Mouse (Mus musculus): ENCODE measurements around the gene Chrm3. TPM values are rescaled to one million over a fixed set of nuclear protein-coding genes. Genes with fewer than 3 reads are reported as not detected.
A peak's percentile ranks its signal among the peaks of the same experiment; 100 is the strongest.

Gene Chrm3
- polyA plus RNA-seq, 1 experiment from 2014 or later: 0.62 TPM

DNA sequence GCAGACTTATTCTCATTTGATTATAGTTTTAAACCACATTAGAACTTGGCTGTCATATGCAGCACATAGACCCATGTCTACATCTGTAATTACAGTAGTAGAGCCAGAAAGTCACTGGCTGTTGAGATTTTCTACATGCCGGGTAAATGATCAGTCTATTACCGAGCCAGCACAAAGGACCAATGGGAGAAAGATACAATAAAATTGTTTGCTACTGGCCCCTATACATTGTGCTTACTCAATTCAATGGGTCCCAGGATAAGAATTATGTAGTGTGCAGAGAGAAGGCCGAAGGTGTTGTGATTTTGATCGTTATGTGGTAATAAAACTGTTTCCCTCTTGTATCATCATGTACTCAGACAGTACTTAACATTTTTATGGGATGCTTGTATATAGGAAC lies 27.9 kb downstream of the Chrm3 start:
- Histone ChIP-seq H3K27me3 (ENCODE audit: insufficient read depth, low read length) (no peaks in the 10 kb centered on the region), H3K9ac (replicated peaks; ENCODE audit: low read length) (no peak overlapping the region), H3K4me2 (replicated peaks; ENCODE audit: low read depth, low read length) (no peak overlapping the region), H3K36me3 (ENCODE audit: insufficient read depth, low read length) (no peaks in the 10 kb centered on the region), H3K4me1 (ENCODE audit: insufficient read depth, low read length) (no peaks in the 10 kb centered on the region), H3K9me3 (ENCODE audit: low read length) (no peaks in the 10 kb centered on the region), H3K4me3 (ENCODE audit: low read length) (no peak overlapping the region), H3K27ac (ENCODE audit: low read length) (no peak overlapping the region)
- WGBS: 61% methylated on average over 4 of the region's 4 CpGs
- no peak for ATAC-seq (ENCODE audit: low FRiP score, low TSS enrichment)

DNA sequence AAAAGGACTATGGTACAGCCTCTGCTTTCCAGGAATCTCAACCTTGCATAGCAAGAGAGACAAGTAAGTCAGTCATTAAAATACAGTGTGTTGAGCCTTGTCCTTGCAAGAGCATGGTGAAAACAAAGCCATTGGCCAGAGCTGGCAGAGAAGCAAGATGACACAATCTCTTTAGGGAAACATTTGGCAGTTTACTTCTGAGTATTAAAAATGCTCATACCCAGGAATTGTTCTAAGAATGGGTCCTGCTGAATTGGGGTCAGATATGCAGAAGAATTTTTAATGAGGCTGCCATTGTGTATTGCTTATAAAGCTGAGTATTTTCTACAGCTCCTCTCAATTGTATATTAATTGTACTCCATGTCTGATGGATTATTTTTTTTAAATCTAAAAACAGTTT lies 50.8 kb downstream of the Chrm3 start:
- no peak overlapping the region for H3K9ac ChIP-seq (replicated peaks; ENCODE audit: low read length)
- no peak overlapping the region for H3K4me3 ChIP-seq (ENCODE audit: low read length)
- no peaks in the 10 kb centered on the region for H3K4me1 ChIP-seq (ENCODE audit: insufficient read depth, low read length)
- no peak overlapping the region for H3K4me2 ChIP-seq (replicated peaks; ENCODE audit: low read depth, low read length)
- no peaks in the 10 kb centered on the region for H3K9me3 ChIP-seq (ENCODE audit: low read length)
- no peak for ATAC-seq (ENCODE audit: low FRiP score, low TSS enrichment)
- no peaks in the 10 kb centered on the region for H3K36me3 ChIP-seq (ENCODE audit: insufficient read depth, low read length)
- no peaks in the 10 kb centered on the region for H3K27me3 ChIP-seq (ENCODE audit: insufficient read depth, low read length)
- no peak overlapping the region for H3K27ac ChIP-seq (ENCODE audit: low read length)

DNA sequence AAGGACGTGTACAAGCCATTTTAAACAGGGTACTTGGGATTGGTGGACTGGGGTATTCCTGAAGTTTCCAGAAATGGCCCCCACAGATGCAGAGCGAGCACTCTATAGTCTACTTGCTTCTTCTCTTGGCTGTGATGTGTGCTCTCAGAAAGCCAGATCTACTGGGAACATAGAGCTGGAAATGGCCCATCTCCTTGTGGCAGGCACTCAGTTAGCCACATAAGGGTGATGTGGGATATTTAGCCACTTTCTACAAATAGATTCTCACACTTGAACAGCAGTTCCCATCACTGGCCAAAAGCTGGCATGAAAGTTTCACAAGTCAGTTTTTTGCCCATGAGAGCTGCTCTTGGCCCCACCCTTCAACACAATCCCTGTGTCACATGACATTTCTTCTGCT lies 65.5 kb downstream of the Chrm3 start:
- Histone ChIP-seq H3K4me1 (ENCODE audit: insufficient read depth, low read length) (no peaks in the 10 kb centered on the region), H3K4me3 (ENCODE audit: low read length) (no peak overlapping the region), H3K36me3 (ENCODE audit: insufficient read depth, low read length) (no peaks in the 10 kb centered on the region), H3K27ac (ENCODE audit: low read length) (no peak overlapping the region), H3K4me2 (replicated peaks; ENCODE audit: low read depth, low read length) (no peak overlapping the region), H3K27me3 (ENCODE audit: insufficient read depth, low read length) (no peaks in the 10 kb centered on the region), H3K9ac (replicated peaks; ENCODE audit: low read length) (no peak overlapping the region), H3K9me3 (ENCODE audit: low read length) (no peaks in the 10 kb centered on the region)
- WGBS: 76% methylated on average over 2 of the region's 2 CpGs
- ATAC-seq (ENCODE audit: low FRiP score, low TSS enrichment): no peak

DNA sequence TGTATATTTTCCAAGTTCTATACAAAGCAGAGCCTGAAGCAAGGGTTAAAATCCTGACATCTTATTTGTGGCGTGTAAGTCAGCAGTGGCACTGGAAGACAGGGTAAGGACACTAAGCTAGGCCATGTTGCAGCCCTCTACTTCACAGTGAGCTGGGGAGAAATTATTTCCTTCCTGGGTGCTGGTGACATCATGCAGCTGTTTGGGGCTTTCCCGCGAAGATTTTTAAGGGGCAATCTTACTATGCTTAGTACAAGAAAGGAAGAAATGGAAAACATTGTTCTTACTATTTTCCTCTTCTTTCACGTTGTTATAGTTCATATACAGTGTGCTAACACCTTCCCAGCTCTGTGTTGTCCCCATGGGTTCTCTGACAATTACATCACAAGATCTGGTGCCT lies 76.3 kb downstream of the Chrm3 start:
- 84% methylated on average over 4 of the region's 4 CpGs for WGBS
- no peak for ATAC-seq (ENCODE audit: low FRiP score, low TSS enrichment)
- H3K27ac ChIP-seq (ENCODE audit: low read length): no peak overlapping the region
- no peaks in the 10 kb centered on the region for H3K9me3 ChIP-seq (ENCODE audit: low read length)
- H3K36me3 ChIP-seq (ENCODE audit: insufficient read depth, low read length): no peaks in the 10 kb centered on the region
- H3K9ac ChIP-seq (replicated peaks; ENCODE audit: low read length): no peak overlapping the region
- H3K27me3 ChIP-seq (ENCODE audit: insufficient read depth, low read length): no peaks in the 10 kb centered on the region
- no peak overlapping the region for H3K4me3 ChIP-seq (ENCODE audit: low read length)
- H3K4me2 ChIP-seq (replicated peaks; ENCODE audit: low read depth, low read length): no peak overlapping the region
- no peaks in the 10 kb centered on the region for H3K4me1 ChIP-seq (ENCODE audit: insufficient read depth, low read length)

DNA sequence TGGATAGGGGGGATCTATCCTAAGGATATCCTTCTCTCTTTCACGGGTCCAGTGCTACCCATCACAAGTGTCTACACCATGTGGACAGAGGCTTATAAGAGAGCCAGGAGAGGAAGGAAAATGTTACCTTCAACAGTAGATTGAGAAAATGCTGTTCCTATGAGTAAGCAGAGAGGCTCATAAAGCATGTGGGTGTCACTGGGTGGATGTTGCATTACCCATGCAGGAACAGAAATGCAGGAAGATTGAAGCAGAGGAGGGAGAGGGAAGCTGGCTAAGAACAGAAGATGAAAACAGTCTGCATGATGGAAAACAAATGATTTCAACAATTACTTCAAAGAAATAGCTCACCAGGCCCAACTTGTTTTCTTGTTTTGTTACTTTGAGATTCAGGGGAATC lies 85.7 kb downstream of the Chrm3 start:
- no peak overlapping the region for H3K27ac ChIP-seq (ENCODE audit: low read length)
- H3K4me1 ChIP-seq (ENCODE audit: insufficient read depth, low read length): no peaks in the 10 kb centered on the region
- H3K9ac ChIP-seq (replicated peaks; ENCODE audit: low read length): no peak overlapping the region
- WGBS: 80% methylated on average over 1 of the region's 1 CpGs
- H3K4me2 ChIP-seq (replicated peaks; ENCODE audit: low read depth, low read length): no peak overlapping the region
- no peaks in the 10 kb centered on the region for H3K36me3 ChIP-seq (ENCODE audit: insufficient read depth, low read length)
- H3K27me3 ChIP-seq (ENCODE audit: insufficient read depth, low read length): no peaks in the 10 kb centered on the region
- H3K4me3 ChIP-seq (ENCODE audit: low read length): no peak overlapping the region
- no peaks in the 10 kb centered on the region for H3K9me3 ChIP-seq (ENCODE audit: low read length)
- no peak for ATAC-seq (ENCODE audit: low FRiP score, low TSS enrichment)

DNA sequence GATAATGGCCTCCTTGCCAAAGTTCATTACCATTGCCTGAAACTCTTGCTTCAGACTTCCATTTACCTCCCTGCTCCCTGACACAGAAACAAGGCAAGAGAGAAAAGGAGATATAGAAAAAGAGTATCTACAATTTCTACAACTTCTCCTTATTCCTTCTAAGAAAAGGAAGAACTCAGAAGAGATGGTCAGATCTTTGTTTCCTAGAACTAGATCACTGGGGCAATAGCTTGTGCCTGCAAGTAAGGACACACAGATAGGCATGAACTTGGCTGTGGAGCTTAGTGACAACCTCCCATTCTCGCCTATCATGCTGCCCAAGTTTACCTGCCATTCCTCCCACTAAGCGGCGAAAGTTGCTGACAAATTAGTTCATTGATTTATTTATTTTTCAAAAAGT lies 96.9 kb downstream of the Chrm3 start:
- Histone ChIP-seq H3K4me2 (replicated peaks; ENCODE audit: low read depth, low read length) (no peak overlapping the region), H3K27ac (ENCODE audit: low read length) (no peak overlapping the region), H3K36me3 (ENCODE audit: insufficient read depth, low read length) (no peaks in the 10 kb centered on the region), H3K9ac (replicated peaks; ENCODE audit: low read length) (no peak overlapping the region), H3K9me3 (ENCODE audit: low read length) (no peaks in the 10 kb centered on the region), H3K4me1 (ENCODE audit: insufficient read depth, low read length) (no peaks in the 10 kb centered on the region), H3K27me3 (ENCODE audit: insufficient read depth, low read length) (no peaks in the 10 kb centered on the region), H3K4me3 (ENCODE audit: low read length) (no peak overlapping the region)
- no peak for ATAC-seq (ENCODE audit: low FRiP score, low TSS enrichment)
- WGBS: 77% methylated on average over 3 of the region's 3 CpGs

DNA sequence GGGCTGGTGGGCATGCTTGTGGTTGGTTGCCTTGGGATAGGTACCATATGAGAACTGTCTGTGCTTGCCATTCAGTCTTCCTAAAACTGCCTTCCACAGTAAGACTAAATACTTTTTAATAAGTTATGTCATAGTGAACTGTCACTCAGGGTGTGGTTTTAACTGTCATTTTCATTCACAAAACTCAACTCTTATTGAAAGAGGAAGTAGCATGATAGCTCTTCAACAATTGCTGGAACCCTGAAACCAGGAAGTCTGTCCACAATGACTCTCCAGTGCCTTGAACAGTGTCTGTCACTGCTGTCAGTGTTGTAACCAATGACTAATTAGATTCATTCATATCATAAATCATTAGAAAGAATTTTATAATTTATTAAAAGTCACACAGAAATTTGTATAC lies 107.6 kb downstream of the Chrm3 start:
- H3K36me3 ChIP-seq (ENCODE audit: insufficient read depth, low read length): no peaks in the 10 kb centered on the region
- H3K27me3 ChIP-seq (ENCODE audit: insufficient read depth, low read length): no peaks in the 10 kb centered on the region
- no peak overlapping the region for H3K4me3 ChIP-seq (ENCODE audit: low read length)
- H3K4me2 ChIP-seq (replicated peaks; ENCODE audit: low read depth, low read length): no peak overlapping the region
- H3K9me3 ChIP-seq (ENCODE audit: low read length): no peaks in the 10 kb centered on the region
- H3K9ac ChIP-seq (replicated peaks; ENCODE audit: low read length): no peak overlapping the region
- ATAC-seq (ENCODE audit: low FRiP score, low TSS enrichment): no peak
- H3K4me1 ChIP-seq (ENCODE audit: insufficient read depth, low read length): no peaks in the 10 kb centered on the region
- no peak overlapping the region for H3K27ac ChIP-seq (ENCODE audit: low read length)

DNA sequence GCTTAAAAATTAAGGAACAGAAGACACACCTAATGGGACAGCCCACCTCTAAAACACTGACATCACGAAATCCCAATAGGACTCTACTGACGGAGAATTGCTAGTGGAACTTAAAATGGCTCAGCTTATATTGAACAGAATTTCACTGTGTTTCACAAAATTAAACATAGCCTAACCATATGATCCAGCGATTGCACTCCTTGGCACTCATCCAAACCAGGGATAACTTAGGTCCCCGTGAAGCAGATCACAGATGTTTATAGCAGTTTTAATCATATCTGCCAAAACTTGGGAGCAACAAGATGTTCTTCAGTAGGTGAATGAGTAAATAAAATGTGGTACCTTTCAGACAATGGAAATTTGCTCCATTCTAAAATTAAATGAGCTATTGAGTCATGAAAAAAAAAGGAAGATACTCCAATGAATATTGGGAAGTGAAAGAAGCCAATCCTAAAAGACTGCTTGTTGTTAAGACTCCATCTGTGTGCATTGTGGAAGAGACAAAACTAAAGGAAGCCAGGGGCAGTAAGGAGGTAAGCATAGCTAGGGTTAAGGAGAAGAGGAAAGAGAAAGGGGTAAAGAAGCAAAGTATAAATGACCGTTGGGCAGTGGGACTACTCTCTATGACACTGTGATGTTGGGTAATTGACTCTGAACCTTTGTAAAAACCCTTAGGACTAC lies 109.0 kb downstream of the Chrm3 start:
- WGBS: 82% methylated on average over 5 of the region's 5 CpGs
- no peaks in the 10 kb centered on the region for H3K9me3 ChIP-seq (ENCODE audit: low read length)

DNA sequence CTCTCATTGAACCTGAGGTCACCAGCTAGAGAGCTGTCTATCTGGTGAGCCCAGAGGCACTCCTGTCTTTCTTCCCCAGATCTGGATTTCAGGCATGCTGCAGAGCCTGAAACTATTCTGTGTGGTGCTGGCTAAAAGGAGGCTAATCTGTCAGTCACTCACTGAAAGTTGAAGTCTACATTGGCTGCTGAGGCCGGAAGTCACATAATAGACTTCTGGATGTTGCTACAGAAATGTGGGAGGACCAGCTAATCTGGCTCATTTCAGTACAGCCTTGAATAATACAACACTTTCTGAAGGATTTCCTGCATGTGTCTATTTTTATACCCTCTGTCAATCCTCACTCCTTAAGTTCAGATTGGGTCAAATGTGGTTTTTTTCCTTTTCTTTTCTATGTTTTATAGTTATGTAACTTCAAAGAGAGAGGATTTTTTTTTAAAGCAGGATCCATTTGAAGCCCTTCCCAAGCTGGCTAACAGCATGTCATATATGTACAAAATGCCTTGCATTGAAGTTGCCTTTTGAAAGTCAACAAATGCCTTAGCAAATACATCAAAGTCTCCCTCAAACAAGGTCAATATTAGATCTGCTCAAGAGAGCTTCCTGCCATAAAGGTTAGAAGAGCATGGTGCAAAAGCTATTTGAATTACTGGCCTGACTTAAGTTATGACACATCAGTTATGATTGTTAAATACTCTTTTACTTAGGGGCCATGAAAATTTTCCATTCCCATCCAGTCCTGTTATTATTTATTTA lies 116.2 kb downstream of the Chrm3 start:
- H3K27me3 ChIP-seq (ENCODE audit: insufficient read depth, low read length): no peaks in the 10 kb centered on the region
- WGBS: 52% methylated on average over 1 of the region's 1 CpGs
- H3K9ac ChIP-seq (replicated peaks; ENCODE audit: low read length): no peak overlapping the region
- H3K9me3 ChIP-seq (ENCODE audit: low read length): no peaks in the 10 kb centered on the region
- ATAC-seq (ENCODE audit: low FRiP score, low TSS enrichment): peak; percentile 54; the same call in 1 of the 2 replicates
- H3K4me1 ChIP-seq (ENCODE audit: insufficient read depth, low read length): no peaks in the 10 kb centered on the region
- 0 out of 2 replicates have a peak overlapping the region, but pooled peaks have one; percentile 7 for H3K27ac ChIP-seq (ENCODE audit: low read length)
- no peak overlapping the region for H3K4me3 ChIP-seq (ENCODE audit: low read length)
- no peak overlapping the region for H3K4me2 ChIP-seq (replicated peaks; ENCODE audit: low read depth, low read length)
- no peaks in the 10 kb centered on the region for H3K36me3 ChIP-seq (ENCODE audit: insufficient read depth, low read length)

More for the DNA sequence above, 109.0 kb downstream of the Chrm3 start:
- Histone ChIP-seq H3K4me3 (ENCODE audit: low read length) (no peak overlapping the region), H3K27ac (ENCODE audit: low read length) (no peak overlapping the region), H3K4me2 (replicated peaks; ENCODE audit: low read depth, low read length) (no peak overlapping the region), H3K36me3 (ENCODE audit: insufficient read depth, low read length) (no peaks in the 10 kb centered on the region), H3K27me3 (ENCODE audit: insufficient read depth, low read length) (no peaks in the 10 kb centered on the region), H3K9ac (replicated peaks; ENCODE audit: low read length) (no peak overlapping the region), H3K4me1 (ENCODE audit: insufficient read depth, low read length) (no peaks in the 10 kb centered on the region)
- no peak for ATAC-seq (ENCODE audit: low FRiP score, low TSS enrichment)

DNA sequence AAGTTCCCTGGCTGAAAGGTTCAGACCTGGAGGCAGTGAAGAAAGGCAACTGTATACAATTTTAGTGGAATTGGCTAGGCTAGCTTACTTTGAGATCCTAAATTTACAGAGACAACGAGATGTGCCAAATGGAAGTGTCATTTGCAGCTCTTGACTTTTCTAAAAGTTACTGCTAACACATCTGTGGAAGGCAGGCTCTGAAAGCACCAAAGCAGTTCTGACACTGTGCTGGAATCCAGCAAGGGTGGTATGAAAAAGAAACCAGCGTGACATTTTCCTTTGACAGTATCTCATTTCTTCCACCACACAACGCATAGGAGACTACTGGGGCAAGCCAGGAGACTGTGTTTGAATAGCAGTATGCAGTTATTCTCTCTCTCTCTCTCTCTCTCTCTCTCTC lies 120.4 kb downstream of the Chrm3 start:
- Histone ChIP-seq H3K27ac (ENCODE audit: low read length) (no peak overlapping the region), H3K27me3 (ENCODE audit: insufficient read depth, low read length) (no peaks in the 10 kb centered on the region), H3K4me2 (replicated peaks; ENCODE audit: low read depth, low read length) (no peak overlapping the region), H3K9me3 (ENCODE audit: low read length) (no peaks in the 10 kb centered on the region), H3K36me3 (ENCODE audit: insufficient read depth, low read length) (no peaks in the 10 kb centered on the region), H3K4me1 (ENCODE audit: insufficient read depth, low read length) (no peaks in the 10 kb centered on the region), H3K4me3 (ENCODE audit: low read length) (no peak overlapping the region), H3K9ac (replicated peaks; ENCODE audit: low read length) (no peak overlapping the region)
- WGBS: 87% methylated on average over 3 of the region's 3 CpGs
- no peak for ATAC-seq (ENCODE audit: low FRiP score, low TSS enrichment)
